Mouse (Mus musculus): ENCODE measurements at regions not wholly inside any gene's neighbourhood (a gene's known extent, or its start where the extent isn't known, plus 50 kb on each side); places are given as distances from the start of the nearest gene placed in this dataset.

DNA sequence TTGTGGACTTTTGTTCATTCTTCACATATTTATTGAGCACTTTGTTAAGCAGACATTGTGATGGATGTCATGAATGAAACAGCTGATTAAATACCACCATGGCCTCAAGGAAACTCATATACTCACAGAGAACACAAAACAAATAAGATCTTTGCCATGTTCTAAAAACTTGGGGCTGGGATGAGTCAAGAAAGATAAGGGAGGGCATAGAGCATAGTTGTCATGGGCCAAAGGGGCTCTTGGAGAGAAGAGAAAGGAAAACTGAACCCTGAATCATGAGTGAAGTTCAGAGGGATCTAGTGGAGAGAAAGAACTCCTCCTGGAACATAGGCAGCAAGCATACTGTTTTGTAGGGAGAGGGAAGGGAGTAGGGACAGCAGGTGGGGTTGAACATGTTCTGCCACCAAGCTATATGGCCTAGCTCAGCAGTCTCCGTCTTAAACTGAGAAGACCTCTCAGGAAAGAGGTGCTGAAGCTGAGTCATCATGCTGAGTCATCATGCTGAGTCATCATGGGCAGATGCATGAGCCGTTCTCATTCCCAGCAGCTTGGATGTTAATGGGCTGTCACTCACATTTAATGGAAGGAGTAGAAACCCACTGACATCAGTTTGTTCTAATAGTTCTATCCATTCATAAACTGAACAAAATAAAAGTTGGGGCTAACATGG lies 69.6 kb downstream of the Cetn3 start:
- no peak overlapping the region for H3K9ac ChIP-seq
- 5% methylated on average over 2 of the region's 2 CpGs for WGBS (ENCODE audit: insufficient replicate concordance)
- H3K4me1 ChIP-seq (replicated peaks), result peaks cover 6% of the 10 kb centered on the region
- no peaks in the 10 kb centered on the region for H3K36me3 ChIP-seq (replicated peaks)
- no peak overlapping the region for H3K4me3 ChIP-seq (replicated peaks)
- ATAC-seq (ENCODE audit: insufficient read depth), result peak; percentile 98
- peak overlapping the region; percentile 87 for H3K27ac ChIP-seq (replicated peaks)
- H3K4me2 ChIP-seq, result peak overlapping the region; percentile 47
- no peaks in the 10 kb centered on the region for H3K27me3 ChIP-seq
- no peaks in the 10 kb centered on the region for H3K9me3 ChIP-seq (replicated peaks)

- ATAC-seq (ENCODE audit: insufficient read depth), result no peak
- Histone ChIP-seq H3K4me1 (replicated peaks) (peaks cover 6% of the 10 kb centered on the region), H3K27ac (replicated peaks) (no peak overlapping the region), H3K9me3 (replicated peaks) (no peaks in the 10 kb centered on the region), H3K36me3 (replicated peaks) (no peaks in the 10 kb centered on the region), H3K4me2 (no peak overlapping the region), H3K4me3 (replicated peaks) (no peak overlapping the region), H3K9ac (no peak overlapping the region), H3K27me3 (no peaks in the 10 kb centered on the region)
- WGBS (ENCODE audit: insufficient replicate concordance), result 40% methylated on average over 4 of the region's 4 CpGs
Observed at GRCm38 (mm10) chr13:81856072-81856471, 73.2 kb downstream of the Cetn3 start.

DNA sequence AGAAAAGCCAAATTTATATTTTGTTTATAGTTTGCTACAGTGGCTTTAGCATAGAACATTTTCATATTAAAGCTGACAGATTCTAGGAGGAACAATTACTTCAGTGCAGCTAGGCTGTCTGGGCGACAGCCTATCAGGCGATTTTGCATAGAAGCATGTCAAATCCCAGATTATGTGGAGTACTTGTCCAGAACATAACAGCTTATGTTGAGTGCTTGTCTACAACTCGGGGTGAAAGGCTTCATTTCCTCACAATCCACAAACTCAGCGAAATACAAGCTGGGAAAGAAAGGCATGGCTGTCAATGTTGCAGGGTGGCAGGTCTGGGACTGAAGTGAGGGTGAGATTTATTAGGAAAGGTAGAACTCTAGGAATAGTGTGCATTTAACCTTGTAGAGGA lies 77.8 kb downstream of the Cetn3 start:
- Histone ChIP-seq H3K4me3 (replicated peaks) (no peak overlapping the region), H3K9me3 (replicated peaks) (no peaks in the 10 kb centered on the region), H3K4me1 (replicated peaks) (no peaks in the 10 kb centered on the region), H3K9ac (no peak overlapping the region), H3K4me2 (no peak overlapping the region), H3K27ac (replicated peaks) (no peak overlapping the region), H3K36me3 (replicated peaks) (no peaks in the 10 kb centered on the region), H3K27me3 (no peaks in the 10 kb centered on the region)
- ATAC-seq (ENCODE audit: insufficient read depth), result no peak
- 63% methylated on average over 4 of the region's 4 CpGs for whole genome bisulfite sequencing (ENCODE audit: insufficient replicate concordance)

DNA sequence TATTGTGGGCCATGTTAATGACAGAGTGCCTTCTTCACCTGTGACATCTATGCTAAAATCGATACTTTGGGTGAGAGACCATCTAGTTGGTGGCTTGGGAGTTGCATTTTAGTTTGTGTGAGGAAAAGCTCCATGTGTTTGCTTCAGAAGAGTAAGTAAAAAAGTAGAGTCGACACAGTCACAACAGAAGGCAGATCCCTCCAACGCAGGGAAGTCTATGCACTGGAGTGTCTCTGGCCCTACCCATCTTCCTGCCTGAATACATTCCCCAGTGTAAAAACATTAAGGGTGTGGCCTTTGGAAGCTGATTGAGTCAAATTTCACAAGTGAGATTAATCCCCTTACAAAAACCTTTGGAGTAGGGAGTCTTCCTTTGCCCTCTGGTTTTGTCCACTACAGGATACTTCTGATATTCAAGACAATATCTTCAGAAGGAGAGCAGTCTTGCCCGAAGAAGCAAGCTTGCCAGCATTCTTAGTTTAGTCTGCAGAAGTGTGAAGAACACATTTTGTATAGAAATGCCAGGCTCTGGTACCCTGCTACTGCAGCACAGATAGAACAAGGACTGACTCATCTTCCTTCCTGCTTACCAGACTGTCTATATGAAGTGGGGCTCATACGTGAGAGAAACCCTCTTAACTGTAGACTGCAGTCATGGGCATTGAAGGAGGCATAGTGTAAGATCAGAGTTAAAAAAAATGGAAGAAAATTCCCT lies 79.2 kb downstream of the Cetn3 start:
- no peak overlapping the region for H3K4me3 ChIP-seq (replicated peaks)
- H3K27ac ChIP-seq (replicated peaks), result no peak overlapping the region
- WGBS (ENCODE audit: insufficient replicate concordance), result 52% methylated on average over 5 of the region's 5 CpGs
- H3K36me3 ChIP-seq (replicated peaks), result no peaks in the 10 kb centered on the region
- H3K27me3 ChIP-seq, result no peaks in the 10 kb centered on the region
- no peak for ATAC-seq (ENCODE audit: insufficient read depth)
- H3K4me1 ChIP-seq (replicated peaks), result no peaks in the 10 kb centered on the region
- no peaks in the 10 kb centered on the region for H3K9me3 ChIP-seq (replicated peaks)
- no peak overlapping the region for H3K4me2 ChIP-seq
- H3K9ac ChIP-seq, result no peak overlapping the region

DNA sequence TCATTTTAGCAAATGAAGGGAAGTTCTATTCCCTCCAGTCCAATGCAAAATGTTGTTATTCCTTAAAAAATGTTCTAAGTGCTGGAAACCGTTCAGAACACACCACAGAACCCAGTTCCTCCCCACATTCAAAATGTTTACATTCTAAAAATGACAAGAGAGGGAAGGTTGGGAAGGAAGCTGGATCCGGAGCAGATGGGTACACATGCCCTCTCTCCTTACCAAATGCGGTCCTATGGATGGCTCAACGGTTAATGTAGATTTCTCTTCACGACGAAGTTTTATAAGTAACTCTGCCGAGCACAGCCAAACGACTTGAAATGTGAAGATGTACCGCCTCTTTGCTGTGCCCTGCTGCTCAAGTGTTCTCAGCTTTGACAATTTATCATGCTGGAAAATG lies 88.3 kb downstream of the Cetn3 start:
- Histone ChIP-seq H3K4me1 (replicated peaks) (no peaks in the 10 kb centered on the region), H3K9me3 (replicated peaks) (no peaks in the 10 kb centered on the region), H3K27me3 (no peaks in the 10 kb centered on the region), H3K4me3 (replicated peaks) (no peak overlapping the region), H3K27ac (replicated peaks) (no peak overlapping the region), H3K9ac (no peak overlapping the region), H3K4me2 (no peak overlapping the region), H3K36me3 (replicated peaks) (no peaks in the 10 kb centered on the region)
- 63% methylated on average over 9 of the region's 9 CpGs for WGBS (ENCODE audit: insufficient replicate concordance)
- no peak for ATAC-seq (ENCODE audit: insufficient read depth)

DNA sequence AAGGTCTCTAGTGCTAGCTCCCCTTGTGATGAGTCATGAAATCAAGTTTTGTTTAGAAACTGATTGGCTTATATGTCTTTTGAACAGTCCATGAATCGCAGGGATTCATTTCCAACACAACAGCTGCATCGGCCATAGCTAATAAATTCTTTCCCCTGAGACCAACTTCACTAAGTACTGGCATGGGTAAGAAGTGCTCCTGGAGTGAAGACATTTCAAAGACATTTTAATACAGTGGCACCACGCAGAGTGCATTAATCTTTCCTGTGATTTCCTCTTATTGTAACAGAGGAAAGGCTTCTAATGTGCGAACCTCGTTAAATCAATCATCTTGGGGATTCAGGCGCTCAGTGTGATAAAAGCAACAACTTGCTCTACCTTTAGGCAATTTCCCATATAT lies 103.0 kb downstream of the Cetn3 start:
- Histone ChIP-seq H3K36me3 (replicated peaks) (no peaks in the 10 kb centered on the region), H3K9ac (no peak overlapping the region), H3K27ac (replicated peaks) (no peak overlapping the region), H3K27me3 (no peaks in the 10 kb centered on the region), H3K9me3 (replicated peaks) (no peaks in the 10 kb centered on the region), H3K4me2 (no peak overlapping the region), H3K4me1 (replicated peaks) (no peaks in the 10 kb centered on the region), H3K4me3 (replicated peaks) (no peak overlapping the region)
- no peak for ATAC-seq (ENCODE audit: insufficient read depth)
- WGBS (ENCODE audit: insufficient replicate concordance), result 64% methylated on average over 6 of the region's 6 CpGs

GRCm38 (mm10) chr13:81930266-81930665 lies 147.4 kb downstream of the Cetn3 start:
- Histone ChIP-seq H3K4me2 (no peak overlapping the region), H3K9me3 (replicated peaks) (no peaks in the 10 kb centered on the region), H3K27me3 (no peaks in the 10 kb centered on the region), H3K9ac (no peak overlapping the region), H3K4me1 (replicated peaks) (no peaks in the 10 kb centered on the region), H3K27ac (replicated peaks) (no peak overlapping the region), H3K36me3 (replicated peaks) (no peaks in the 10 kb centered on the region), H3K4me3 (replicated peaks) (no peak overlapping the region)
- WGBS (ENCODE audit: insufficient replicate concordance), result 38% methylated on average over 4 of the region's 4 CpGs
- ATAC-seq (ENCODE audit: insufficient read depth), result no peak

GRCm38 (mm10) chr13:81931199-81931598 lies 148.3 kb downstream of the Cetn3 start:
- H3K27me3 ChIP-seq, result no peaks in the 10 kb centered on the region
- no peaks in the 10 kb centered on the region for H3K9me3 ChIP-seq (replicated peaks)
- H3K4me2 ChIP-seq, result no peak overlapping the region
- no peaks in the 10 kb centered on the region for H3K36me3 ChIP-seq (replicated peaks)
- H3K9ac ChIP-seq, result no peak overlapping the region
- no peak overlapping the region for H3K27ac ChIP-seq (replicated peaks)
- H3K4me1 ChIP-seq (replicated peaks), result no peaks in the 10 kb centered on the region
- H3K4me3 ChIP-seq (replicated peaks), result no peak overlapping the region
- WGBS (ENCODE audit: insufficient replicate concordance), result 62% methylated on average over 2 of the region's 2 CpGs
- ATAC-seq (ENCODE audit: insufficient read depth), result no peak

- no peaks in the 10 kb centered on the region for H3K36me3 ChIP-seq (replicated peaks)
- no peaks in the 10 kb centered on the region for H3K4me1 ChIP-seq (replicated peaks)
- ATAC-seq (ENCODE audit: insufficient read depth), result no peak
- H3K27me3 ChIP-seq, result no peaks in the 10 kb centered on the region
- no peak overlapping the region for H3K4me2 ChIP-seq
- H3K4me3 ChIP-seq (replicated peaks), result no peak overlapping the region
- H3K9me3 ChIP-seq (replicated peaks), result no peaks in the 10 kb centered on the region
- H3K9ac ChIP-seq, result no peak overlapping the region
- H3K27ac ChIP-seq (replicated peaks), result no peak overlapping the region
- 48% methylated on average over 3 of the region's 3 CpGs for WGBS (ENCODE audit: insufficient replicate concordance)
Observed at GRCm38 (mm10) chr13:81937061-81937460, 154.2 kb downstream of the Cetn3 start.

DNA sequence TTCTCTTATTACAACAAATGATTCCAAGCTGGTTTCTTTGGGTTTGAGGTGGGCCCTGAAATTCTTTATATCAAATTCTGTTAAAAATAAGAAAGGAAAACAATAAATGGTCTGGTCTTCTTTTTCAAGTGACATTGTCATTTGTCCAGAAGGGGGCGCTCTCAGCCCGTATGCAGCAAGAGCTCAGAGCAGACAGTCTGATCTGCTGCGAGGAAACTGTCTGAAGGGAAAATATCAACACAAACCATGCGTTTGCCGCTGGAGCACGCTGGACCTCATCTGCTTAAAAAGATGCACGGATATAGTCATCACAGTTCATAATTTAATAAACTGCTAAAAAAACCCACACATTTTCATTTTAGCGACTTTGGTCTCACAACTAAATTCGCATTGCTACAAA lies 161.2 kb downstream of the Cetn3 start:
- no peak overlapping the region for H3K4me3 ChIP-seq (replicated peaks)
- no peak overlapping the region for H3K4me2 ChIP-seq
- H3K4me1 ChIP-seq (replicated peaks), result no peaks in the 10 kb centered on the region
- H3K9me3 ChIP-seq (replicated peaks), result no peaks in the 10 kb centered on the region
- ATAC-seq (ENCODE audit: insufficient read depth), result no peak
- H3K27ac ChIP-seq (replicated peaks), result no peak overlapping the region
- H3K36me3 ChIP-seq (replicated peaks), result no peaks in the 10 kb centered on the region
- no peaks in the 10 kb centered on the region for H3K27me3 ChIP-seq
- WGBS (ENCODE audit: insufficient replicate concordance), result 15% methylated on average over 9 of the region's 9 CpGs
- no peak overlapping the region for H3K9ac ChIP-seq

DNA sequence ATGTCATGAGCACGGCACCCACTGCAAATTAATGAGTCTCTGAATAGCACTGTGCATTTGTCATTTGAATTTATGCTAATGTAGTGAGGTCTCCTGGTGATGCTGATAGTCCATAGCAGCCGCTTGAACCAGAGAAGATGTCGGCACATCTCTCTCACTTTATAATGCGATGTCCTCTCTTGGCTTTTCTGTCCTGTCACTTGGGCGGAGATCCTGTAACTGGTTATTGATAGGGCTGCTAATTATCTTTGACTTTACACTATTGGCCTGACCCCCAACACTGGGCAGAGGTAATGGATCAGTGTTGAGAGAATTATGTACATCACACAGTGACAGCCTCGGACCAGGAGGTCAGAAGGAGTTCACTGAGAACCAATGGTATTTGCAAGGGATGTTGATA lies 161.6 kb downstream of the Cetn3 start:
- no peak for ATAC-seq (ENCODE audit: insufficient read depth)
- Histone ChIP-seq H3K36me3 (replicated peaks) (no peaks in the 10 kb centered on the region), H3K9me3 (replicated peaks) (no peaks in the 10 kb centered on the region), H3K9ac (no peak overlapping the region), H3K4me2 (no peak overlapping the region), H3K4me3 (replicated peaks) (no peak overlapping the region), H3K4me1 (replicated peaks) (no peaks in the 10 kb centered on the region), H3K27me3 (no peaks in the 10 kb centered on the region), H3K27ac (replicated peaks) (no peak overlapping the region)
- 62% methylated on average over 6 of the region's 6 CpGs for WGBS (ENCODE audit: insufficient replicate concordance)

- H3K4me2 ChIP-seq, result no peak overlapping the region
- no peak overlapping the region for H3K4me3 ChIP-seq (replicated peaks)
Observed at GRCm38 (mm10) chr13:81945741-81946140, 162.9 kb downstream of the Cetn3 start.

More at GRCm38 (mm10) chr13:81945741-81946140, 162.9 kb downstream of the Cetn3 start:
- WGBS (ENCODE audit: insufficient replicate concordance), result 21% methylated on average over 9 of the region's 9 CpGs
- Histone ChIP-seq H3K9ac (no peak overlapping the region), H3K27me3 (no peaks in the 10 kb centered on the region), H3K9me3 (replicated peaks) (no peaks in the 10 kb centered on the region), H3K27ac (replicated peaks) (no peak overlapping the region), H3K36me3 (replicated peaks) (no peaks in the 10 kb centered on the region), H3K4me1 (replicated peaks) (no peaks in the 10 kb centered on the region)
- no peak for ATAC-seq (ENCODE audit: insufficient read depth)

Measured in liver, embryonic 15.5 days (tissue).